In the genomic region with DNA sequence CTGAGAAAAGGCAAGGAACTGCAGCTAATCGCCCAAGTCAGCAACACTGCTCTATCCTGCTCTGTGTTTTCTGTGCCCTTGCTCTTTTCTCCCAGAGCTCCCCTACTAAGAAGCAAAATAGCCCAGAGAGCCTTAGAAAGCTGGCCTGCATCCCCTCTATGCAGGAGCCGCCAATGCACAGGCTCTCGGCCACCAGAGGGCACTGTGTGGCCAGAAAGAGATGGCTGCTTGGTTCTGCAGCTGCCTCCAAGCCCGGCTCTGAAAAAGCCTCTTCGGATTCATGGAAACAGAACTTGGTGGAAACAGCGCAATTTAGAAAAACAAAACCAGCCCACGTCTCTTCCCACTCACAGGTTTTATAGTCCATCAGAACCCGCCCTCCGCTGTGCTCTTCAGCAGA, we compare ENCODE assay signal across 9 mouse cellular contexts.
DNase-seq lines count a peak whose midpoint lies in the region; ATAC-seq and TF ChIP-seq lines count a peak whose summit lies in the region.
"Had no signal": no experiment of that assay in that cellular context is flagged by ENCODE, and none has a peak within 500 bp of the region (broad histone marks: within the 10 kb centered on the region; RNA-seq: fewer than 3 reads in every experiment).

No protein-coding gene starts in this region.

- H3K4me3 ChIP-seq in intestine, embryonic 14.5 days (ENCODE audit: low read depth, low read length) = no peak overlapping the region
- no peak overlapping the region for H3K4me3 ChIP-seq in intestine, embryonic 15.5 days (replicated peaks)
- no peak overlapping the region for H3K4me3 ChIP-seq in forebrain, embryonic 16.5 days (replicated peaks; ENCODE audit: low read length)
- H3K4me3 ChIP-seq in hindbrain, embryonic 14.5 days (replicated peaks; ENCODE audit: low read length) = no peak overlapping the region
- no peak overlapping the region for H3K4me3 ChIP-seq in myocyte

- ATAC-seq in intestine, embryonic 14.5 days (replicated peaks; ENCODE audit: low FRiP score, low TSS enrichment, low read depth) = no peak
- ATAC-seq in intestine, embryonic 15.5 days = no peak
- peak; percentile 95 for ATAC-seq in forebrain, embryonic 16.5 days
- peak; percentile 93 for ATAC-seq in hindbrain, embryonic 14.5 days (ENCODE audit: low FRiP score)

- no peak for TF ChIP-seq POLR2A in myocyte (IDR thresholded peaks at IDR 0.05; ENCODE audit: insufficient read length, low read depth)

- no peaks in the 10 kb centered on the region for H3K9me3 ChIP-seq in intestine, embryonic 14.5 days (ENCODE audit: control insufficient read depth, low read length)
- no peaks in the 10 kb centered on the region for H3K9me3 ChIP-seq in intestine, embryonic 15.5 days
- no peaks in the 10 kb centered on the region for H3K9me3 ChIP-seq in forebrain, embryonic 16.5 days (ENCODE audit: control insufficient read depth, low read length)
- no peaks in the 10 kb centered on the region for H3K9me3 ChIP-seq in hindbrain, embryonic 14.5 days (ENCODE audit: control insufficient read depth, low read length)

- WGBS in intestine, embryonic 14.5 days = 11% methylated on average over 9 of the region's 9 CpGs
- 11% methylated on average over 9 of the region's 9 CpGs for WGBS in intestine, embryonic 15.5 days
- 10% methylated on average over 9 of the region's 9 CpGs for WGBS in forebrain, embryonic 16.5 days
- WGBS in hindbrain, embryonic 14.5 days = 10% methylated on average over 9 of the region's 9 CpGs

- H3K4me1 ChIP-seq in intestine, embryonic 14.5 days (replicated peaks; ENCODE audit: control insufficient read depth, insufficient read depth, low read length) = no peaks in the 10 kb centered on the region
- no peaks in the 10 kb centered on the region for H3K4me1 ChIP-seq in intestine, embryonic 15.5 days (replicated peaks)
- H3K4me1 ChIP-seq in forebrain, embryonic 16.5 days (replicated peaks; ENCODE audit: control insufficient read depth, insufficient read depth, low read length) = no peaks in the 10 kb centered on the region; the same call in 1 of the 2 replicates
- 0 out of 2 replicates have a peak, but pooled peaks cover 4% of the 10 kb centered on the region for H3K4me1 ChIP-seq in hindbrain, embryonic 14.5 days (replicated peaks; ENCODE audit: control insufficient read depth, insufficient read depth, low read length)

- H3K27me3 ChIP-seq in intestine, embryonic 14.5 days (replicated peaks; ENCODE audit: control insufficient read depth, insufficient read depth, low read length) = no peaks in the 10 kb centered on the region
- H3K27me3 ChIP-seq in intestine, embryonic 15.5 days (replicated peaks) = no peaks in the 10 kb centered on the region
- no peaks in the 10 kb centered on the region for H3K27me3 ChIP-seq in forebrain, embryonic 16.5 days (replicated peaks; ENCODE audit: control insufficient read depth, insufficient read depth, low read length)
- no peaks in the 10 kb centered on the region for H3K27me3 ChIP-seq in hindbrain, embryonic 14.5 days (ENCODE audit: control insufficient read depth, insufficient read depth, low read length)
- H3K27me3 ChIP-seq in myocyte (ENCODE audit: control insufficient read depth, insufficient read depth, insufficient read length) = no peaks in the 10 kb centered on the region

- intact Hi-C loops in left cerebral cortex, postnatal 14 days (cut with DNase I) = loop anchor here (1.0 to 10.0 kb wide), 3 partner anchors 121 to 816 kb away; no protein-coding TSS in a partner anchor

- no peak overlapping the region for H3K4me2 ChIP-seq in intestine, embryonic 14.5 days (ENCODE audit: low read length)
- H3K4me2 ChIP-seq in intestine, embryonic 15.5 days (replicated peaks) = no peak overlapping the region
- H3K4me2 ChIP-seq in forebrain, embryonic 16.5 days (ENCODE audit: low read length) = no peak overlapping the region
- no peak overlapping the region; the same call in 1 of the 2 replicates for H3K4me2 ChIP-seq in hindbrain, embryonic 14.5 days (replicated peaks)
- H3K4me2 ChIP-seq in myocyte (ENCODE audit: low read depth) = peak overlapping the region; percentile 46

- H3ac ChIP-seq in myocyte (ENCODE audit: control insufficient read depth, insufficient read length) = no peak overlapping the region

- no peak overlapping the region for H3K27ac ChIP-seq in intestine, embryonic 14.5 days (ENCODE audit: low read depth)
- H3K27ac ChIP-seq in intestine, embryonic 15.5 days = no peak overlapping the region
- H3K27ac ChIP-seq in forebrain, embryonic 16.5 days (ENCODE audit: low read length) = no peak overlapping the region
- peak overlapping the region; percentile 80 for H3K27ac ChIP-seq in hindbrain, embryonic 14.5 days

- peak; percentile 85 for DNase-seq in intestine, embryonic 14.5 days (ENCODE audit: low spot score)
- peak; percentile 88 for DNase-seq in cerebellum, adult 11-12 months
- peak; percentile 91 for DNase-seq in hindbrain, embryonic 14.5 days (ENCODE audit: low spot score)
- DNase-seq in left cerebral cortex, postnatal 14 days (ENCODE audit: low spot score in 2 of 2) = peak; percentile 92 to 94
- peak; percentile 80 for DNase-seq in telencephalon, adult 2 months (ENCODE audit: low read depth, low spot score)

- H3K79me2 ChIP-seq in myocyte (ENCODE audit: control insufficient read depth, insufficient read depth) = no peaks in the 10 kb centered on the region

- H3K9ac ChIP-seq in intestine, embryonic 14.5 days (ENCODE audit: low read length) = no peak overlapping the region
- no peak overlapping the region for H3K9ac ChIP-seq in intestine, embryonic 15.5 days
- no peak overlapping the region for H3K9ac ChIP-seq in forebrain, embryonic 16.5 days (replicated peaks; ENCODE audit: low read depth, low read length)
- H3K9ac ChIP-seq in hindbrain, embryonic 14.5 days = 0 out of 2 replicates have a peak overlapping the region, but pooled peaks have one; percentile 22

- H3K36me3 ChIP-seq in intestine, embryonic 14.5 days (ENCODE audit: control insufficient read depth, insufficient read depth, low read length) = no peaks in the 10 kb centered on the region
- H3K36me3 ChIP-seq in intestine, embryonic 15.5 days = no peaks in the 10 kb centered on the region
- no peaks in the 10 kb centered on the region for H3K36me3 ChIP-seq in forebrain, embryonic 16.5 days (ENCODE audit: control insufficient read depth, insufficient read depth)
- no peaks in the 10 kb centered on the region for H3K36me3 ChIP-seq in hindbrain, embryonic 14.5 days (replicated peaks; ENCODE audit: control insufficient read depth, insufficient read depth)
- H3K36me3 ChIP-seq in myocyte (ENCODE audit: control insufficient read depth, insufficient read depth) = no peaks in the 10 kb centered on the region
- H3K36me3 ChIP-seq: G1E had no signal

TF ChIP-seq in myocyte, 11 proteins besides CTCF, POLR2A, EP300 and RAD21:
- no peak for TF ChIP-seq POLR2AphosphoS2 (IDR thresholded peaks at IDR 0.05; ENCODE audit: insufficient read length, low read depth)
- no peak for TF ChIP-seq TCF3 (IDR thresholded peaks at IDR 0.05; ENCODE audit: insufficient read length, low read depth)
- no peak for TF ChIP-seq MYOD1 (IDR thresholded peaks at IDR 0.05; ENCODE audit: control insufficient read depth in 1 of 3, insufficient read length in 2 of 3, low read depth in 2 of 3)
- TF ChIP-seq SRF (IDR thresholded peaks at IDR 0.05; ENCODE audit: control insufficient read depth, insufficient read length, low read depth) = no peak
- no peak for TF ChIP-seq E2F4 (IDR thresholded peaks at IDR 0.05; ENCODE audit: insufficient read depth)
- no peak for TF ChIP-seq REST (IDR thresholded peaks at IDR 0.05; ENCODE audit: insufficient read depth, insufficient read length)
- TF ChIP-seq MAX (IDR thresholded peaks at IDR 0.05; ENCODE audit: low read depth) = no peak
- TF ChIP-seq CEBPB (IDR thresholded peaks at IDR 0.05; ENCODE audit: insufficient read depth, poor library complexity, severe bottlenecking) = no peak
TF ChIP-seq in myocyte: peak in this region for 0.

Comparison
In these comparisons a context has a peak if more than half of its experiments do, and no peak if none do; other contexts are left out.
1. ATAC-seq: peak in forebrain, embryonic 16.5 days (single experiment) and hindbrain, embryonic 14.5 days (single experiment); none in intestine, embryonic 14.5 days (single experiment) and intestine, embryonic 15.5 days (single experiment).
2. Peak in every context shown above with its lines, with median percentiles within 50 percentile points of each other: DNase-seq.